Mouse (Mus musculus): ENCODE data around the gene Msh4. TPM values are rescaled to one million over a fixed set of nuclear protein-coding genes. Genes with fewer than 3 reads are reported as not detected.

Msh4 gene
- total RNA-seq (2023) = not detected

GRCm38 (mm10) chr3:153906136-153906871 is at the start of gene Msh4:
TSS of gene Msh4 (minus strand) at chr3:153906138.

GRCm38 (mm10) chr3:153944335-153944990 is 38.5 kb upstream of the Msh4 start, which contains the start of gene Acadm:
TSS of gene Acadm (minus strand) at chr3:153944632.

GRCm38 (mm10) chr3:153912546-153913509 is 6.9 kb upstream of the Msh4 start, which contains the start of gene Rabggtb:
TSS of gene Rabggtb (minus strand) at chr3:153913009.

DNA sequence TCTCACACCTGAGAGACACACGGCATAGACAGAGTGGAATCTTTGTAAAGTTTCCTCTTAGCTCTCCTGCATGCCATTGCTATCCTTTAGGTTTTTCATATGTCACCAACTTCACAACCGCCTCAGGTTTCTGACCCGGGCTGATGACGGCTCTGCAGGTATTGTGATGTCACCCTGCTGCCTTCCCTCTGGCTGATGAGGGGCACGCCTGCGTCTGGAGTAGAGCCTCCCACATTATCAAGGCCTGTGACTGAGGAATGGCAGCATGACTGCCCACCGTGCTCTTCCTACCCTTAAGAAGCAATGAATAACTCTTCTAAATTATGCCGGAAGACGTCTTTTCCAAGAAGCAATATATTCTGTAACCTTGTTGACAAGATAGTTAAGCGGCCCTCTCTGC is 61.9 kb downstream of the Msh4 start, which contains the start of gene Asb17:
Asb17 (plus strand) TSS at position 180 of the 400 bp plus-strand sequence.

Other genes with a start within 250 kb of the Msh4 start
- gene St6galnac3, start 181.0 kb downstream of the Msh4 start, total RNA-seq (2023) = 1 to 10 TPM; 1.8 to 2.7 TPM
- not detected for gene Asb17, start 61.9 kb downstream of the Msh4 start, total RNA-seq (2023)
- 10 to 100 TPM; 31.4 to 37.3 TPM for gene Rabggtb, start 6.9 kb upstream of the Msh4 start, total RNA-seq (2023)
- 10 to 100 TPM; 57.4 to 65.9 TPM for gene Acadm, start 38.5 kb upstream of the Msh4 start, total RNA-seq (2023)
- under 1 TPM; 0.15 to 0.24 TPM for gene Slc44a5, start 67.3 kb upstream of the Msh4 start, total RNA-seq (2023)